Mouse (Mus musculus): ENCODE data around the gene Tppp2. TPM values are rescaled to one million over a fixed set of nuclear protein-coding genes. Genes with fewer than 3 reads are reported as not detected.
"Not testable (repeated sequence)": the region's sequence is repeated elsewhere in the genome, so short reads cannot be mapped to it uniquely, and the experiment has no call there.

The Tppp2 gene
- total and polyA plus RNA-seq, 3 experiments = 0.16 TPM; not detected in 2

DNA sequence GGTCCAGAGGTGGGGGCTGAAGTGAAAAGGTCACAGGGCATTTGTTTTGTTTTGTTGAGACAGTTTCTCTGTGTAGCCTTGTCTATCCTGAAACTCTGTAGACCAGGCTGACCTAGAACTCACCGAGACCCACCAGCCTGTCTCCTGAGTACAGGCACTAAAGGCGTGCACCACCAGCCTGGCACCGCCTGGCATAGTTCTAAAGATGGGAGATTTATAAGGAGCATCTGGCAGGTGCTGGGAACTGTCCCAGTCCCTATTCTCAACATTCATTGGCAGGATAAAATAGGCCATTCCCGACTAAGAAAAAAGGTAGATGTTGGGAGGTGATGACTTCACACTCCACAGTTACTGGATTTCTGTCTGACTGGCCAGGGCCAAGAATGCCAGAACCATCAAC, 741 bp downstream of the Tppp2 start:
- DNase-seq = no peak
- Histone ChIP-seq H3K4me3 (no peak overlapping the region), H3K79me2 (replicated peaks; ENCODE audit: control insufficient read depth, insufficient read depth, low read length) (no peaks in the 10 kb centered on the region), H3K9ac (ENCODE audit: low read depth, low read length) (no peak overlapping the region), H3K36me3 (ENCODE audit: control insufficient read depth, insufficient read depth, low read length) (no peaks in the 10 kb centered on the region), H3K27me3 (ENCODE audit: control insufficient read depth, insufficient read depth, low read length) (no peaks in the 10 kb centered on the region), H3K27ac (no peak overlapping the region), H3K4me1 (ENCODE audit: control insufficient read depth, insufficient read depth, low read length) (peaks cover 14% of the 10 kb centered on the region)
- 83% methylated on average over 4 of the region's 4 CpGs for WGBS
- TF ChIP-seq CTCF (IDR thresholded peaks at IDR 0.05) (no peak), POLR2A (IDR thresholded peaks at IDR 0.05; ENCODE audit: insufficient read depth, low read depth, low read length) (no peak), EP300 (IDR thresholded peaks at IDR 0.05; ENCODE audit: insufficient read depth, low read depth, low read length) (no peak)
- intact Hi-C loops (cut with DNase I) = no loop called here

DNA sequence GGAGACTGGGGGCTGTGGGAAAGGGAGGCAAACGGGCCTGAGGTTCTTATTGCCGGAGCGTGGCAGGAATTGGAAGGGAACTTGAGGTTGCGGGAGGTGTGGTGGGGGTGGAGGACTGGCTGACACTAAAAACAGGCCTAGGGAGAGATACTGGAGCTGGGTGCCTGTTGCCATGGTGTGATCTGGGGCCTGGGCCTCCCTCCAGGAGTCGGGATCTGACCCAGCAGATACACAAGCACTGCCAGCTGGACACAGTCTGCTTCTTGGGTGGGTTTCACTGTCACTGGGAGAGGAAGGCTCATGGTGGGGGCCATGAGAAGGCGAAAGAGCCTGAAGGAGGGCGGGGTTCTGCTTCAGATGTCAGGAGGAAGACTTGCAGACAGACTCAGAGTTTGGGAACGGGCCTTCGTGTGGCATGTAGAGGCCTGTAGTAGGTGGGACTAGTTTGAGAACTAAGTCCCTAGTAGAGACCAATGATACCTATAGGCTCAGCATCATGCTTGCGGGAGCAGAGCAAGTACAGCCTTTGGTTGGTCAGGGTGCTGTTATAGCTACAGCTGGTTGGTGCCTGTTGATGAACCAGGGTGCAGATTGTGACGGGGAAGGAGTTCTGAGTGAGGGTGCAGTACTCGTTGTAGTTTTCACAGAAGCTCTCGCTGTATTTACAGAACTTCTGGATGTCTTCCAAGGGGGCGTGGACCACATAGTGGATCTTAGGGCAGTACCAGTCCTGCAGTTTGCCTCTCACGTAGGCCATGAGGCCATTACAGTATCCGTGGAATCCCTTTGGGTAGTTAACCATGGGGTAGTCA, 3.7 kb downstream of the Tppp2 start:
- TF ChIP-seq CTCF (IDR thresholded peaks at IDR 0.05) = no peak
- TF ChIP-seq POLR2A (IDR thresholded peaks at IDR 0.05; ENCODE audit: insufficient read depth, low read depth, low read length) = 0 out of 2 replicates have a peak, but pooled peaks have one; percentile 18
- TF ChIP-seq EP300 (IDR thresholded peaks at IDR 0.05; ENCODE audit: insufficient read depth, low read depth, low read length) = peak; percentile 58; the same call in 1 of the 2 replicates
- Histone ChIP-seq H3K36me3 (ENCODE audit: control insufficient read depth, insufficient read depth, low read length) (no peaks in the 10 kb centered on the region), H3K27me3 (ENCODE audit: control insufficient read depth, insufficient read depth, low read length) (no peaks in the 10 kb centered on the region), H3K9ac (ENCODE audit: low read depth, low read length) (peak overlapping the region; percentile 54), H3K79me2 (replicated peaks; ENCODE audit: control insufficient read depth, insufficient read depth, low read length) (no peaks in the 10 kb centered on the region), H3K4me3 (no peak overlapping the region), H3K27ac (peak overlapping the region; percentile 44), H3K4me1 (ENCODE audit: control insufficient read depth, insufficient read depth, low read length) (peaks cover 7% of the 10 kb centered on the region)
- peak; percentile 72 to 81 for DNase-seq
- intact Hi-C loops (cut with DNase I) = no loop called here
- WGBS = 53% methylated on average over 16 of the region's 16 CpGs

DNA sequence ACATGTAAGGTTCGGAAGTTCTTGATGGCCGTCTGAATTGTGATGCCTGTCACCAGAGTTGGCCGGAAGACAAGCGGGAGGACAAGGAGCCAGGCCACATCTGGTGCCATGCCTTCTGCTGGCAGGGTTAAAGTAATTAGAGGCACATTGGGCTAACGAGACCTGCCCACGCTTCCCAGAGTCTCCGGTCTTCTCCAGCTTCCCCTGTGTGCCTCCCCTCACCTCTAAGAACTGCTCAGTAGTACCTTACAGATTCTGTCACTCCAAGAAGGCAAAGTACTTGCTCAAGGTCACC, 4.3 kb downstream of the Tppp2 start, which contains the start of gene Rnase13:
Gene Rnase13, minus strand, starts transcription at position 203 of the 295 bp plus-strand sequence.
- Histone ChIP-seq H3K27me3 (ENCODE audit: control insufficient read depth, insufficient read depth, low read length) (no peaks in the 10 kb centered on the region), H3K4me1 (ENCODE audit: control insufficient read depth, insufficient read depth, low read length) (peaks cover 7% of the 10 kb centered on the region), H3K36me3 (ENCODE audit: control insufficient read depth, insufficient read depth, low read length) (no peaks in the 10 kb centered on the region), H3K9ac (ENCODE audit: low read depth, low read length) (peak within 1 kb of the TSS; percentile 54), H3K4me3 (no peak within 1 kb of the TSS), H3K27ac (peak within 1 kb of the TSS; percentile 44), H3K79me2 (replicated peaks; ENCODE audit: control insufficient read depth, insufficient read depth, low read length) (no peaks in the 10 kb centered on the region)
- WGBS = 75% methylated on average over 7 of the region's 7 CpGs
- intact Hi-C loops (cut with DNase I) = no loop called here
- TF ChIP-seq CTCF (IDR thresholded peaks at IDR 0.05) (no peak), EP300 (IDR thresholded peaks at IDR 0.05; ENCODE audit: insufficient read depth, low read depth, low read length) (no peak), POLR2A (IDR thresholded peaks at IDR 0.05; ENCODE audit: insufficient read depth, low read depth, low read length) (no peak)
- no peak for DNase-seq

DNA sequence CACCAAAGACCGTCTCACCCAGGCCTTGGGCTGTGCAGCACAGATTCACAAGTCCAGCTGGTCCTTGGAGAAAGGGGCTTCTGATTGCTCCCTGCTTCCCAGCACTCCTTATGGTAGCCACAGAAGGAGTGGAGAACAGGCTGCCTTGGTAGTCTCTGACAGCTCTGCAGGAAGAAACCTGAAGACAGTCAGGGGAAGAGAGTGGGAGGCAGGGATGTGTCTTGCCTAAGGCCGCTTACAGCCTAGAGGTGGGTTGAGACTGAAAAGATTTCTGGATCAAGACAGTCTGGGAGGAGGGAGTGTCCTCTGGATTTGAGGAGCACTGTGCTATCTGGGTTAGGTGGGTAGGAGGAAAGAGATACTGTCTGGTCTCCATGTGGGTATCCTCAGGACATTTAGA, 4.7 kb downstream of the Tppp2 start:
- Histone ChIP-seq H3K4me1 (ENCODE audit: control insufficient read depth, insufficient read depth, low read length) (peaks cover 7% of the 10 kb centered on the region), H3K4me3 (no peak overlapping the region), H3K27ac (no peak overlapping the region), H3K27me3 (ENCODE audit: control insufficient read depth, insufficient read depth, low read length) (no peaks in the 10 kb centered on the region), H3K36me3 (ENCODE audit: control insufficient read depth, insufficient read depth, low read length) (no peaks in the 10 kb centered on the region), H3K79me2 (replicated peaks; ENCODE audit: control insufficient read depth, insufficient read depth, low read length) (no peaks in the 10 kb centered on the region), H3K9ac (ENCODE audit: low read depth, low read length) (no peak overlapping the region)
- DNase-seq = no peak
- intact Hi-C loops (cut with DNase I) = no loop called here
- 85% methylated on average over 2 of the region's 2 CpGs for WGBS
- no peak for TF ChIP-seq CTCF (IDR thresholded peaks at IDR 0.05)
- no peak for TF ChIP-seq POLR2A (IDR thresholded peaks at IDR 0.05; ENCODE audit: insufficient read depth, low read depth, low read length)
- no peak for TF ChIP-seq EP300 (IDR thresholded peaks at IDR 0.05; ENCODE audit: insufficient read depth, low read depth, low read length)

DNA sequence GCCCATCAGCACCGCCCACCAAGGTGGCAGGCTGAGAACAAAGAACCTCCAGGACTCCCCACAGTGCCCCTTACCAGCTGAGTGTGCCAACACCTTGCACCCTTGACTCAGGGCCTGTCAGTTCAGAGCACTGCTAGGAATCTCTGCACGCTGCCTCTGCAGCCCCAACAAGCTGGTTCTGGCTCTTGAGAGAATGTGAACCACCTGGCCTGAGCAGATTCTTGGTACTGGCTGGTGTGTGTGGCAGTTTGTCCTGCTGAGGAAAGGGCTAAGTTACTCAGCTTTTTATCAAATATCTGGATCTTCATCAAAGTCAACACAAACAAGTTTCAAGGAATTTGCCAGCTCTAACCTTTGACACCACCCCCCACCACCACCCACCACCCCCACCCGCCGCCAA, 5.3 kb downstream of the Tppp2 start:
- WGBS = 78% methylated on average over 4 of the region's 4 CpGs
- no peak for TF ChIP-seq CTCF (IDR thresholded peaks at IDR 0.05)
- TF ChIP-seq POLR2A (IDR thresholded peaks at IDR 0.05; ENCODE audit: insufficient read depth, low read depth, low read length) = no peak
- TF ChIP-seq EP300 (IDR thresholded peaks at IDR 0.05; ENCODE audit: insufficient read depth, low read depth, low read length) = no peak
- Histone ChIP-seq H3K27me3 (ENCODE audit: control insufficient read depth, insufficient read depth, low read length) (no peaks in the 10 kb centered on the region), H3K79me2 (replicated peaks; ENCODE audit: control insufficient read depth, insufficient read depth, low read length) (no peaks in the 10 kb centered on the region), H3K27ac (no peak overlapping the region), H3K4me3 (no peak overlapping the region), H3K36me3 (ENCODE audit: control insufficient read depth, insufficient read depth, low read length) (no peaks in the 10 kb centered on the region), H3K4me1 (ENCODE audit: control insufficient read depth, insufficient read depth, low read length) (peaks cover 7% of the 10 kb centered on the region), H3K9ac (ENCODE audit: low read depth, low read length) (no peak overlapping the region)
- no peak for DNase-seq
- intact Hi-C loops (cut with DNase I) = no loop called here

DNA sequence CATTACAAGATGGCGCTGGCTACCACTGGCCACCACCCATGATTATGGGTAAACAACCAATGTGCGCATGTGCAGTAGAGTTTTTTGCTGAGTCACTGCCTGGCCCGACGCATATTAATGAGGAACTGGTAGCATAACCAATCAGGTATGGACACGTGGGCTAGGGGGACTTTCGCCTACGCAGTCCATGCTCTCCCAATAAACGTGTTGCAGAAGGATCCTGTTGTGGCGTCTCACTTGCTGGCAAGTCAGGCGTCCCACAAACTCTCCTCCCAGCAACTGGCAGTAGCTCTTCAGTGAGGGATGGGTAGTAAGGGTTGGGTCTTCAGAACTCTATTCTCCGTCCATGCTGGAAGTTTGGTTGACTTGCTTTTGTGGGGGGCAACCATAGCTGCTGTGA, 8.7 kb downstream of the Tppp2 start:
- 94% methylated on average over 11 of the region's 11 CpGs for WGBS
- intact Hi-C loops (cut with DNase I); H3K36me3 ChIP-seq (ENCODE audit: control insufficient read depth, insufficient read depth, low read length); DNase-seq; H3K27ac ChIP-seq; H3K4me3 ChIP-seq; H3K27me3 ChIP-seq (ENCODE audit: control insufficient read depth, insufficient read depth, low read length); H3K79me2 ChIP-seq (replicated peaks; ENCODE audit: control insufficient read depth, insufficient read depth, low read length); H3K9ac ChIP-seq (ENCODE audit: low read depth, low read length): not testable (repeated sequence)
- H3K4me1 ChIP-seq (ENCODE audit: control insufficient read depth, insufficient read depth, low read length) = peaks cover 10% of the 10 kb centered on the region

Measured in heart, adult 2 months (tissue).